Mouse (Mus musculus) spleen, postnatal 14 days (tissue): ENCODE results near the gene Perm1.

ENCODE experiments used
- DNase-seq, 2 experiments: peaks; one replicate each; pipeline ENCODE4 v3.0.0; 2021 to 2022; ENCODE audit warnings: low spot score in 2 of 2

The Perm1 gene

GRCm38 (mm10) chr4:156200623-156201475 is 14.8 kb upstream of the Perm1 start, which contains the start of gene Isg15:
Gene Isg15 (minus strand): TSS chr4:156200818.
- DNase-seq, result no peak

- no peak for DNase-seq
Observed at GRCm38 (mm10) chr4:156202462-156202893, 13.2 kb upstream of the Perm1 start.

- peak; percentile 36 to 50 for DNase-seq
Observed at GRCm38 (mm10) chr4:156203001-156203412, 12.7 kb upstream of the Perm1 start, which contains the start of gene AW011738. Gene AW011738 (plus strand): TSS chr4:156203304.

- DNase-seq, result no peak
Observed at GRCm38 (mm10) chr4:156203413-156204131, 12.1 kb upstream of the Perm1 start.

GRCm38 (mm10) chr4:156208872-156209271 is 6.8 kb upstream of the Perm1 start:
- no peak for DNase-seq

- DNase-seq, result no peak
Observed at GRCm38 (mm10) chr4:156209963-156210635, 5.6 kb upstream of the Perm1 start.

GRCm38 (mm10) chr4:156213134-156213533 is 2.5 kb upstream of the Perm1 start:
- DNase-seq, result no peak

GRCm38 (mm10) chr4:156216196-156216595 is 528 bp downstream of the Perm1 start:
- no peak for DNase-seq

- no peak for DNase-seq
Observed at GRCm38 (mm10) chr4:156217022-156217669, 1.5 kb downstream of the Perm1 start.

- no peak for DNase-seq
Observed at GRCm38 (mm10) chr4:156217838-156218237, 2.2 kb downstream of the Perm1 start.

GRCm38 (mm10) chr4:156219936-156220335 is 4.3 kb downstream of the Perm1 start:
- DNase-seq, result no peak

GRCm38 (mm10) chr4:156224276-156224675 is 8.6 kb downstream of the Perm1 start:
- no peak for DNase-seq

- no peak for DNase-seq
Observed at GRCm38 (mm10) chr4:156227752-156228392, 12.2 kb downstream of the Perm1 start.

GRCm38 (mm10) chr4:156228393-156229024 is 12.8 kb downstream of the Perm1 start:
- DNase-seq, result no peak

- DNase-seq, result no peak
Observed at GRCm38 (mm10) chr4:156234021-156234501, 18.4 kb downstream of the Perm1 start.

GRCm38 (mm10) chr4:156234701-156235213 is 19.1 kb downstream of the Perm1 start, which contains the start of gene Plekhn1:
Gene Plekhn1 (minus strand): TSS chr4:156234857.
- peak; percentile 60 to 74 for DNase-seq

- no peak for DNase-seq
Observed at GRCm38 (mm10) chr4:156235360-156235770, 19.7 kb downstream of the Perm1 start.

GRCm38 (mm10) chr4:156235808-156236533 is 20.3 kb downstream of the Perm1 start, which contains the start of gene Noc2l:
Gene Noc2l (plus strand): TSS chr4:156236010.
- DNase-seq, result peak; percentile 85 to 89
